In the genomic region with DNA sequence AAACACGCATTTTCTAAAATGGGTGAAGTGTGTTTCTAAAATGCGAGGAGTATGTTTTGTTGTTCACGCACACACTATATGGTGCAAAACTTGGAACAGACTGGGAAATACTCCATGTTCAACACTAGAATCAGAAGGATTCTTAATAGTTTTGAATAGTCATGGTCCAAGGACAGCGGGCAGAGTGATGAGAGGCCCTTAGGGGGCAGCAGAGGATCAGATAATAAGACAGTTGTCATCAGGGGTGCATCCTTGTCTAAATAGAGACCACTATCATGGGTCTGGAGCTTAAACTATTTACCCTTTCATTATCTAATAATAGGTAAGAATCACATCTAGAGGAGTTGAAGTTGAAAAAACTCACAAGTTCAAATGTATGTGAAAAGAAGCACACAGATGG, we compare ENCODE assay signal across 10 mouse cellular contexts.
DNase-seq lines count a peak whose midpoint lies in the region; ATAC-seq and TF ChIP-seq lines count a peak whose summit lies in the region.
"Had no signal": no experiment of that assay in that cellular context is flagged by ENCODE, and none has a peak within 500 bp of the region (broad histone marks: within the 10 kb centered on the region; RNA-seq: fewer than 3 reads in every experiment).

No protein-coding gene starts in this region.

- H3K27me3 ChIP-seq in MEL (ENCODE audit: control insufficient read depth in 1 of 2, insufficient read depth in 2 of 2, low read length in 2 of 2): no peaks in the 10 kb centered on the region
- H3K27me3 ChIP-seq: megakaryocyte, embryonic 14.5 days had no signal

- intact Hi-C loops in left cerebral cortex, adult 2 months (cut with DNase I): loop anchor here (1.0 to 10.0 kb wide), 5 partner anchors 481 to 1779 kb away; a partner anchor contains a TSS

- no peaks in the 10 kb centered on the region for H3K9me3 ChIP-seq in MEL (replicated peaks; ENCODE audit: insufficient read depth, low read length)
- H3K9me3 ChIP-seq: G1E; megakaryocyte, embryonic 14.5 days had no signal

- peak; percentile 43 for ATAC-seq in inflammation-experienced regulatory T-cells, adult 6 months
- no peak for ATAC-seq in monocyte, adult 5-6 weeks (replicated peaks; ENCODE audit: insufficient number of reproducible peaks, low FRiP score, low TSS enrichment, poor library complexity, severe bottlenecking)

- H3K4me1 ChIP-seq in MEL (ENCODE audit: control insufficient read depth in 1 of 2, insufficient read depth in 2 of 2, low read length in 2 of 2): no peaks in the 10 kb centered on the region
- H3K4me1 ChIP-seq: megakaryocyte, embryonic 14.5 days had no signal

- TF ChIP-seq EP300 in MEL (IDR thresholded peaks at IDR 0.05; ENCODE audit: low read depth in 1 of 2, low read length in 2 of 2): no peak

- H3K79me2 ChIP-seq in MEL (ENCODE audit: control insufficient read depth, insufficient read depth, low read length, poor library complexity): no peaks in the 10 kb centered on the region

- DNase-seq in cerebellum, postnatal 14 days: peak; percentile 55 to 64
- DNase-seq in cerebellum, adult 11 months: no peak
- no peak for DNase-seq in left cerebral cortex, adult 2 months (ENCODE audit: extremely low spot score in 1 of 2, low spot score in 2 of 2)
- DNase-seq in left cerebral cortex, adult 9 months (ENCODE audit: low spot score in 2 of 2): no peak
- no peak for DNase-seq in MEL (ENCODE audit: low read depth, low spot score)
- DNase-seq in layer of hippocampus, postnatal 36 days: no peak

- peak; percentile 59 for TF ChIP-seq CTCF in left cerebral cortex, adult 2 months (IDR thresholded peaks at IDR 0.05)
- no peak; a peak in 1 of 6 replicates for TF ChIP-seq CTCF in MEL (IDR thresholded peaks at IDR 0.05 in 2 of 3, conservative IDR thresholded peaks at IDR 0.05 in 1 of 3; ENCODE audit: control insufficient read depth in 1 of 3, insufficient read depth in 1 of 3, low read depth in 2 of 3, low read length in 3 of 3, poor library complexity in 1 of 3, severe bottlenecking in 1 of 3)

- no peak for TF ChIP-seq POLR2A in MEL (IDR thresholded peaks at IDR 0.05; ENCODE audit: control insufficient read depth in 1 of 2, insufficient read depth in 1 of 2, low read depth in 1 of 2, low read length in 2 of 2, poor library complexity in 1 of 2)

- H3K4me3 ChIP-seq in left cerebral cortex, adult 2 months: no peak overlapping the region
- no peak overlapping the region for H3K4me3 ChIP-seq in MEL (ENCODE audit: control insufficient read depth in 1 of 2, insufficient read depth in 1 of 2, low read depth in 2 of 2, low read length in 2 of 2)
- H3K4me3 ChIP-seq: megakaryocyte, embryonic 14.5 days had no signal

- TF ChIP-seq RAD21 in MEL (IDR thresholded peaks at IDR 0.05; ENCODE audit: low read depth, low read length): peak; percentile 1; the same call in 1 of the 2 replicates

- H3K27ac ChIP-seq in left cerebral cortex, adult 2 months: no peak overlapping the region
- no peak overlapping the region for H3K27ac ChIP-seq in MEL (ENCODE audit: control insufficient read depth, low read depth, low read length)

- H3K9ac ChIP-seq in MEL (ENCODE audit: control insufficient read depth, low read depth, low read length, poor library complexity, severe bottlenecking): no peak overlapping the region

- no peaks in the 10 kb centered on the region for H3K36me3 ChIP-seq in MEL (ENCODE audit: control insufficient read depth in 1 of 2, insufficient read depth in 2 of 2, low read length in 2 of 2)
- H3K36me3 ChIP-seq: G1E had no signal

TF ChIP-seq in MEL, 35 proteins besides CTCF, POLR2A, EP300 and RAD21:
- no peak for TF ChIP-seq POLR2AphosphoS2 (IDR thresholded peaks at IDR 0.05; ENCODE audit: low read length)
- TF ChIP-seq SIN3A (IDR thresholded peaks at IDR 0.05; ENCODE audit: low read length): no peak
- no peak for TF ChIP-seq ETS1 (IDR thresholded peaks at IDR 0.05; ENCODE audit: low read depth, low read length)

Comparison
In these comparisons a context has a peak if more than half of its experiments do, and no peak if none do; other contexts are left out.
1. DNase-seq: peak in cerebellum, postnatal 14 days (2 of 2); none in cerebellum, adult 11 months (single experiment), left cerebral cortex, adult 2 months (0 of 2), left cerebral cortex, adult 9 months (0 of 2), MEL (single experiment) and layer of hippocampus, postnatal 36 days (0 of 2).